Mouse (Mus musculus) hematopoietic stem cell, adult 5-6 weeks (primary cell): ENCODE data around the gene Tenm4. TPM values are rescaled to one million over a fixed set of nuclear protein-coding genes. Genes with fewer than 3 reads are reported as not detected.

Experiments
- ATAC-seq, 2 experiments: fragments of 125-278 bp in 1 of 2; replicated peaks in 1 of 2; 2 replicates each; pipeline ENCODE4 v1.8.0; 2016 to 2017; ENCODE audit warnings: inconsistent platforms in 2 of 2, mild to moderate bottlenecking in 2 of 2, moderate number of reproducible peaks in 2 of 2, low read depth in 1 of 2, moderate TSS enrichment in 1 of 2; ENCODE audit not compliant: low FRiP score in 2 of 2, poor library complexity in 2 of 2, severe bottlenecking in 2 of 2, insufficient read depth in 1 of 2, low TSS enrichment in 1 of 2
- total RNA-seq: library from RNA; stranded (forward); fragments of 172-1452, 232-1000 nt; gene quantifications from 2 replicates; pipeline ENCODE4 v1.2.3, GENCODE M21; 2017

The Tenm4 gene
- total RNA-seq, 1 experiment from 2014 or later, result not detected

DNA sequence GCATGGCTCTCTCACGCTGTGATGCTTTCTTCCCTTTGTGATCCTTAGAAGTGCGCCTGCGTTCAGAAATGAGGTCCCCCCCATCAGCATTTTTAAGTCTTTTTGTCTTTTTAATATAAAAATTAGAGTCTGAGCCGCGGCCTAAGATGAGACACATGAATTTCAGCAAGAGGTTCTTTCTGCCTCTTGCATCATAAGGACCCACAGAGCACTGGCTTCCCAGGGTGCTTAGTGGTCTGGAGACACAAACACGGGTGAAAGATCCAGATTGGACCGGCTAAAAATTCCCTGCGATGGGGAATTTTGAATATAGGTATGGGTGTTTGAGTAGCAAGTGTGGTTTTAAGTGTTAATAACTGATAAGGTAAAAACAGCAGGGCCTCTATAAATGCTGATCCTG lies 5.7 kb downstream of the Tenm4 start:
- ATAC-seq, result no peak

DNA sequence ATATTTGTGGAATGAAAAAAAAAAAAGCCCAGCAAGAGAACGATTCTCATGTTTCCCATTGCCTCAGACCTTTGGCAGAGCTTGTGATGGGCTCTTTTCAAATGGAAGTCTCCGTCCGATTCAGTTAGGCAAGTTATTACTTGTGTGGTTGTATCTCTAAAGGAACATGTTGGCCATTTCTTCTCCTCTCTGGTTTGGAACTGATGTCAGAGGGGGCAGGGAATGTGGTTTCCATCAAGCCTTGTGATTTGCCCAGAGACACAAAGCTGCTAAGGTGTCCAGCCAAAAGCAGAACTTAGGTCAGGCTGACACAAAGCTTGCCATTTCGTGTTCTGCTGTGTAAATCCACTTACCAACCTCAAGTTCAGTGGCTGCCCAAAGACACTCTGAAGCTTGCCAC lies 10.7 kb downstream of the Tenm4 start:
- ATAC-seq, result peak in 1 of 2 experiments; percentile 32; a peak in 2 of 4 replicates

DNA sequence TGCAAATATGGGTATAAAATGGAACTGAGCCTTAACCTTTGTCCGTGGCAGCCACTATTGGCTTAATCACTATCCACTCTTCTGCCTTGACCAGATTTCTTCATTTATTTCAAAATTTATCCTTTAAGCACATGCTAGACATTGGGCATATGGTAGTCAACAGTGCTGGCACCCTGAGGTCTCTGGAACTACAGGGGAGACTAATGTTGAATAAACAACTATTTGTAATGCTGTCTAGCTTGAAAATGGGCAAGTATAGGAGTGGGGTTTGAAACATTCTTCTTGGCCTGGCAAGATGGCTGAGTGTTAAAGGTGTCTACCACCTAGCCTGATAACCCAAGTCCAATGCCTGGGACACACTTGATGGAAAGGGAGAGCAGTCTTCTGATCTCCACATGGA lies 12.1 kb downstream of the Tenm4 start:
- ATAC-seq, result no peak

DNA sequence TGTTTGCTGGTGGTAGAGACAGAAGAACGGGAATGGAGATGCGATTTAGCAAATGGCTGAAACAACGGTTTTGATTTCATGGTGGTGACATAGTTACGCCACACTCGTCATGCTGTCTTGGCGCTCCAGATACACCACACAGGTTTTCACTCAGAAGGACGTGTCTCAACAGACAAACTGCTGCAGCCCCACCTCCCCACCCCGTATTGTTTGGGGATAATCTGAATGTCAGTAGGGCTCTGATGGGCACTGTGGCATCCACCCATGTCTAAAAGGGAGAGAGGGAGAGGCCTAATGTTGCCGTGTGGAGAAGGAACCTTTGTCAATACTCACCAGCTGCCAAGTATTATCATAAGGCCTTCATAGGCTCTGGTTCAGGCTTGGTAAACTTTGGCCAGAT lies 14.4 kb downstream of the Tenm4 start:
- ATAC-seq, result no peak

DNA sequence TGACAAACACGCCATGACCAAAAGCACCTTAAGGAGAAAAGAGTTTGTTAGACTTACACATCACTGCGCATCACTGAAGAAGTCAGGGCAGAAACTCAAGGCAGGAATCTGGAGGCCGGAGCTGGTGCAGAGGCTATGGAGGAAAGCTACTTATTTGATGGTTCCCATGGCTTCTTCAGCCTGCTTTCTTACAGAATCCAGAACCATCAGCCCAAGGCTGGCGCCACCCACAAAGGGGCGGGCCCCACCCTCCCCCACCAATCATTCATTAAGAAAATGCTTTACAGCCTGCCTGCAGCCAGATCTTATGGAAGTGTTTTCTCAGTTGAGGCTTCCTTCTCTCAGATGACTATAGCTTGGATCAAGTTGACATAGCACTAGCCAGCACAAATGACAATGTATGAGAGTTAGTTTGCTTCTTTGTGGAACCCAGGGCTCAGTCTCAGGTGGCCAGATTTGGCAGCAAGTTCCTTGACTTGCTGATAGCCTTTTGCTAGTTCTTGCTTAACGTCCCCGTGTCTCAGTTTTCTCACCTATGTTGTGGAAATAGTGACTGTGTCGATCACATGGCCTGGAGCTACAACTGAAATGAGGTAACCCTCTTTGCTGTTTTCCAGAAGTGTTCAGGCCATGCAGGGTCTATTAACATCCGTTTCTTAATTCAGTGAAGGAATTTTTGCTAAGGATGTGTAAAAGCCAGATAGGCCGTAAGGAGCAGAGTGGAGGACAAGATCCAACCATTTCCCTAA lies 32.9 kb downstream of the Tenm4 start:
- no peak for ATAC-seq

DNA sequence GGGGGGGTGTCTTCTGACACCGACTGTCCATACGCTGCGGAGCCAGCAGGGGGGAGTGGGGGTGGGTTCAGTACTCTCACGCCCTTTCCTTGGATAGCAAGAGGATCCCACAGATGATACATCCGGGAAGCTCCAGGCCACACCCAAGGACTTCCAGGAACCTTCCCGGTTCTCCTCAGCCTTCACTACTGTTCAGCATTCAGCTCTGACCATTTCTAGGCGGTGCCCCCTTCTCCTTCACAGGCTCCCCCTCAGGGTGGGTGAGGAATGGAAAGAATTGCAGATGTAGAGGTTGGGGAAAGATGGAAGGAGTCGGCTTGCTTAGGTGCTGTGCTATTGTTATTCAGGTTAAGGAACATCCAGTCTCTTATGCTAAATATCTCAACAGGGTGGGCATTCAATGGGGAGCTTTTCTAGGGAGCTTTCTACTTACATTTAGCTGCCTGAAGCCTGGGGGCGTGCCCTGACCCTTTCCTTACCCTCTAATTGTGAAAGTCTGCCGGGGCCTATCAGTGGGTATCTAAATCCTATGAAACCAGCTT lies 33.8 kb downstream of the Tenm4 start:
- no peak for ATAC-seq

DNA sequence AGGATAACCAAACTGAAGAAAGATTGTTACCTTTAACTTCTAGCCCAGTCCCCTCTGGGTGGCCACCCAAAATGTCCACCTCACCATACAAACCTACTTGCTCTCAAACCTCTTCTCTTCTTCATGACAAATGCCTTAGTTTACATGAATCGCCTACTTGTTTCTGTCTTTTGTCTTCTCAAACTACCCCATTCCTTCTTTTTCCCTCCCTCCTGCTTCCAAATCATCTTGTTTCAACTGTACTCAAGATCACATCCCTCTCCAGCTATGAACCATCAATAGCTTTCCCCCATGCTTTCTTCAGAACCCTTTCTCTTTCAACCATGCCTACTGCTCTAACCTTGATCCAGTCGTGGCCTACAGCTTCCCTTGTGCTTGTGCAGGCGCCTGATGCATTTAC lies 36.0 kb downstream of the Tenm4 start:
- ATAC-seq, result no peak

DNA sequence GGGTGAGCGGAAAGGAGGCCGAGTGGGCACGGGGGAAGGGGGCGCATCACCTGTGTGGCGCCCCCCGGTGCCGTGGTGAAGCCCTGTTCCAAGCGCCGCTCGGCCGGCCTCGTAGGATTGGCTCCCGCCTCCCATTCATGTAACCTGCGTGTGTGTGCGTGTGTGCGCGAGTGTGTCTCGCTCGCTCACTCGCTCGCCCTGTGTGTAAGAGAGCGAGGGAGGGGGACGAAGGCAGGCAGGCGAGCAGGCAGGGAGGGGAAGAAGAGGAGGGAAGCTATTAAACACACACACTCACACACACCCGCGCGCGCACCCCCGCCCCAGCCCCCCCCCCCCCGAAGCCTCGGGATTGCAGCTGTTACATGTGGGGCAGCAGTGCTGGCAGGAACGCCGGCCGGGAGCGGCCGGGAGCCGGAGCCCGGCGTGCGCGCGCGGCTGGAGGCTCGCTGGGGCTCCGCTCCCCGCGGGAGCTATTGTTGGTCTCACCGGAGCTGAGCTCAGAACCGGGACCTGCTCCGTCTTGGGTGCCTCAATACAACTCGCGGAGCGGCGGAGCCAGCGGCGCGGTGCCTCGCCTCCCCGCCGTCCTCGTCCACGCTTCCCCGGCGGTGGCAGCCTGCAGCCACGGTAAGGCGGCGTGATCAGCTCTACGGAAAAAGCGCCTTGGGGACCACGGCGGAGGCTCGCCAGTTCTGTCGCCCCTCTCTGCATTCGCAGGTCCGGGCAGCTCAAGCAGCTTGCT lies 38.9 kb downstream of the Tenm4 start:
- ATAC-seq, result peak; percentile 4 to 14; a peak in 1 of 4 replicates

DNA sequence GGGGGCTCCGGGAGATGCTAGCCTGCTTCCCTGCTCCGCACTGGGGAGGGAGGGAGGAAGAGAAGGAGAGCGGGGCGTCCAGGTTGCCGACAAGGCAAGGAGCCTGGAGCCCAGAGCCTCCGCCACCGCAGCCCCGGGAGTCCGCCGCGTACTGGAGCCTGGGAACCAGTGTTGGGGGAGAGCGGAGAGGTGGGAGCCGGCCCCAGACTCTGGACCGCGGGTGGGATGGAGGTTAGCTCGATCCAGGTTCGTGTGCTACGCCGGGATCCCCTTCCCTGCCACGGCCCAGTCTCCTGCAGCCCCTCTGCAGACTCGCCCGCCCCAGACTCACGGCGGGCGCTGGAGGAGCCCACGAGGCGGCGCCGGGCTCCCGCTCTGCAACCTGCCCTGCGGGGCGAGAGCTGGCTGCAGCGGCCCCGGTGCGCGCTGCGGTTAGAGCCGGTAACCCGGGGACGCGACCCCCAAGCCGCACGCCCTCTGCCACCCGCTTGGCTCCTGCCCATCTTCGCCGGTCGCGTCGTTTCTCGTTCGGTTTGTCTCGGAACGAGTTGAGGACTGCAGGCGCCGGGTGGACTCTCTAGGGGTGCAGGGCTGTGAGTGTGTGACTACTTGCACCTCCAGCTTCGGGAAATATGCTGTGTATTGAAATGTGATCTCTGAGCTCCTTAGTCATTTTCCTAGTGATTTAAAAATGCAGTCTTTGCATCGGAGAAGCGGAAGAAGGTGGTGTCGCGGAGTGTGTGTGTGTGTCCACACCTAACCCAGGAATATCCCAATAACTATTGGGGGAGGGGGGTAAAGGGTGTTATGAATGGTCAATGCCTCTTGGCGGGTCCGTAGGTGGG lies 39.7 kb downstream of the Tenm4 start:
- ATAC-seq, result peak; percentile 3 to 6; a peak in 1 of 4 replicates

DNA sequence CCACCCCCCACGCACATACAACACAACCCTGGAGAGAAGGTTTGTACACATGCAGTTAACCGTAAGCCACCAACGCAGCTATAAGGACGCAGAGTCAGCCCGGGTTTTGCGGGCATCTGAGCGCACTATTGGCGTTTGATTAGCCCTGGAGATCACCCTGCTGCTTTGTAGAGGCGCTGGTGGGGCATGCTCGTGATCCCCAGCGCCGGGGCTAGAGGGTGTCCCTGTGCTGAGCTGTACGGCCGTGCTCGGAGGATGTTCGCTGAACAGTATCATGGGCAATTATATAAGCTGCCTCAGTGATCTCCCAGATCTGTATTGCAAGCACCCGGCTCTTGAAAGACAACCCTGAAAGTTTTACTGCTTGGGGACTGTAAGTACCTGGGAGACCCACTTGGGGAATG lies 40.6 kb downstream of the Tenm4 start:
- ATAC-seq, result no peak

DNA sequence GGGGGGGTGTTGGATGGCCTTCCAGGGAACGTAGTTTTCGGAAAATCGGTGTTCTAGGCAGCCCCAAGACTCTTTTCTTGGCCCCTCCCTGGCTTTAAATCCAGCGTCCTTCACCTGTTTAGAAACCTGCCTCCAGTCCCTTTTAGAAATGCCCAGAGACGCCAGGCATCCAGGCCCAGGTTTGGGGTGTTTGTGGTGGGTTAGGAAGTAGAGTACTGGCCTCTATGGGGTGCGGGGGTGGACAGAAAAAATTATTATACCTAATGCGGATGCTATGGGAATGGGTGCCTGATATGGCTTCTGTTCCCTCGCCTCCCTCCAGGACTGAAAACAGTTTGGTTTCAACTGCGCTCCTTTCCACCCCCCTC lies 41.2 kb downstream of the Tenm4 start:
- ATAC-seq, result 0 out of 4 replicates have a peak, but pooled peaks of 1 of the 2 experiments have one; percentile 13

DNA sequence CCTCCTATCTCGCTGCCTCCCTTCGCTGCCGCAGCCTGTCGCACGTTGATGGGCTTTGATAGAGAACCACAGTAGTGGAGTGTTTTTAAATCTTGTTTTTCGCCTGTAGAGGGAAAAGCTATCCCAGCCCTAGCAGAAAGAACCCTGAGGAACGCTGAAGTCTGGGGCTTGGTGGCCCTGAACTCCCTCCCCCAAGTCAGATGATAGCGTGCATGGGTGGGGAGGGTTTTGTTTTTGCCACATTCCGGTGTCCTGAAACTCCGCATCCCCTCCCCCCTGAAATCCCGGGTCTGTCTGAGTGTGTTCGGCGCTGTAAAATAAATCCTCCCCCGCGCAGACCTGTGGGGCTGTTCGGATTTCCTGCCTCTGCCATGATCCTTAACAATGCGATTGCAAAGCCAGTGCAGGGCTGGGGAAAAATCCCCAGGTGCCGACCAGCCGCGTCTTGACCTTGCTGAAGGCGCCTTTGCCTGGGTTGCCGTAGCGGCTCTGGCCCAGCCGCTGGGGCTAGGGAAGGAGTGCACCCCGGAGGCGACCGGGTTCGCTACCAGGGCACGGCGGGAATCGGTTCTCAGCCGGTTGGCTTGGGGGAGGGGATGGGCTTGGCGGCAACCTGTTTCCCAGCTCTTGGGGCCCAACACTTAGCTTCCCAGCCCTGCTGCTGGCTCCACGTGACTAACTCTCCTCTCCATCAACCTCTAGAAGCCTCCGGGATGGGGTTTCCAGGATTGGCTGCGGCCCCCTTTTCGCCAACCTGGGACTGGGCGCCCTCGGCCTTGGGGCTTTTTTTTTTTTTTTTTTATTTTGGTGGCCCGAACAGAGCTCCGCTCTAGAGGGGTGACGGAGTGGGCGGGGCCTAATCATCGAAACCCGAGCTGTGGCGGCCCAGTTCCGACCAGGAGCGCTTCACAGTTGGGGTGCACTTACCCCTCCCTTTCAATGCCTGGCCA lies 41.8 kb downstream of the Tenm4 start:
- ATAC-seq, result peak; percentile 50 to 57

DNA sequence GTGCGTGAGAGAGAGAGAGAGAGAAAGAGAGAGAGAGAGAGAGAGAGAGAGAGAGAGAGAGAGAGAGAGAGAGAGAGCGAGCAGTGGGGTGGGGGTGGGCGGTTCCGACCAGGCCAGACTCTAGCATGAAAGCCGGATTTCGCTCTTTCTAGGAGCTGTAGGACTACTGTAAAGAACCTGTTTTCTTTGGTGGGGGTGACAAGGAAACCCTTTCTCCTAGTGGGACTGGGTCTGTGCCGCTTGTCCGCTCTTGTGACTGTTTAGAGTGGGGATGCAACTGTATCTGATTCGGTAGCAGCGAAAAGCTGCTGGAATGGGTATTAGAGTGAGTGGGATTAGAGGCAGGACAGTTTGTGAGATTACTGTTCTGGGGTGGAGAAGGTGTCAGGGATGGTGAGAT lies 42.7 kb downstream of the Tenm4 start:
- no peak for ATAC-seq

DNA sequence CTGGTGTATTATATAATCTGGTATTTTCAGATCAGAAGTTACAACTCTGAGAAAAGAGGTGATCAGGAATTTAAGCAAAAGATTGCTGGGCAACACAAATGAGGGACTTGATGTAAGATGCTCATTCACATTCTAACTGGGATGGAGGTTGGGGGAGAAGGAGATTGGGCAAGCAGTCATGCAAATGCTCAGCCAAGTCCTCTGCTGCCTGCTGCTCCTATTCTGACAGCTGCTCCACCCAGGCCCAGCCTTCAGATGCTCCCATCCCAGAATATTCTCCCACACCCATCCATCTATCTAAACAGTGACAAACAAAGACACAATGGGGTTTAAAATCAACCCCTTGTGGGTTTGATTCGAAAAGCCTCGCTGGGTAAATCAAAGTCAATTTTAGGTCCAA lies 43.8 kb downstream of the Tenm4 start:
- no peak for ATAC-seq

DNA sequence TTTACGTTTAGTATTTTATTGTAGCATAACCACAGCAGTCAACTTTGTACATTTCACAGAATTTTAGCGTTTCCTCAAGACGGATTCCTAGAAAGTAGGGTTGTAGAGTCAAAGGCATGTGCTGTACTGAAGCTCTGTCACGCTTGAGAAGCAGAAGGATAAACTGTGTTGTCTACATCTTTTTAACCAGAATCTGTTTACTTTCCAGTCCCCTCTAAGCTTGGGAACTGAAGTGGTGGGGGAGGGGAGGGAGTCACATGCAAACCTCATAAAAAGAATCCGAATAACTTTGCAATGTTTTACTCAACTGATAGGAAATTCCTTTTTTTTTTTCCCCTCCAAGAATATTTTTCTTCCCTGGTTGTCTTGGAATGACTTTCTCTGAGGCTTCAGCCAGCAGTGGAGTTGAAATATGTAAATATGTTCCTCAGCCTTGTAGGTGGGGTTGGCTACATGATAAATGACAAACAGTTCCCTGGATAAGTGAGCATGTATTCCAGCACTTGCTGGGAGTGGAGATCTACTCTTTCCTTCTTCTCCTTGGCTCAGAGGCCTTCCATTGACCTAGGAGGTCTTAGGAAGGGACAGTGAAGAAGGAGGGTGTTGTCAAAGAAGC lies 45.0 kb downstream of the Tenm4 start:
- no peak for ATAC-seq

DNA sequence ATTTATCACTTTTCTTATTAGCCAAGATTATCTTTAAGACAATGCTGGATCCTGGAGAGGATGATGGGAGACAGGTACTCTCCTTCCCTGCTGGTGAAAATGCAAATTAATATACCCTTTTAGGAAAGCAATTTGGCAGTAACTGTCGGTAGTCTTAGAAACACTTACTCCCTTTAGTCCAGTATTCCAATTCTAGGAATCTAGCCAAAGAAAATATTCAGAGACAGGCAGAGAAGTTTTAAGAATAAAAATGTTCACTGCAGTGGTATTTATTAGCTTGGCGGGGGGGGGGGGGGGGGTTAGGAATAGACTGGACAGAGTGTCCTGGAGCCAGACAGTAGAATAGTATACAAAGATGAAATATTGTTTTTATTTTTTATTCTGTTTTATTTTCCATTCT lies 48.3 kb downstream of the Tenm4 start:
- ATAC-seq, result no peak
